Mouse (Mus musculus): ENCODE data around the gene Uqcr11.

DNA sequence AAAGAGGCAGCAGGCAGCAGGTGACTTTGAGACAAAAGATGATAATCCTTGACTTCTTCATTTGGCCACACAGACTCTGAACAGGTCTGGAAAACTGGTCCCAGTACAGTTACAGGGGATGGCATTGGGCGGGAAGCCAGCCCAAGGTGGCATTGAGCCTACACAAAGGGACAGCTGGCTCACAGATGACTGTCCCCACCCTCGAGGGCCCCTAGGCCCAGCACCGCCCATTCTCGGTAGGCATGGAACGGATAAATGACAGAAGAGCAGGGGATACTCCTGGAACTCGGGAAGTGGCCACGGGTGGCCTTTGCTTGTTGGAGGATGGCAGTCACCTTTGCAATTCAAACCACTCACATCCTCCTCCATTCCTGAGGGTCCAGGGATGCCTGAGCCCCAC, 21.3 kb downstream of the Uqcr11 start:
- TF ChIP-seq CTCF (IDR thresholded peaks at IDR 0.05; ENCODE audit: insufficient read depth, low read length) (no peak), POLR2A (IDR thresholded peaks at IDR 0.05; ENCODE audit: borderline replicate concordance, extremely low read depth, low read depth, low read length) (no peak)

Data from lung, adult 2 months (tissue).